Comparison of ENCODE assay signal across 15 mouse cellular contexts in the genomic region with DNA sequence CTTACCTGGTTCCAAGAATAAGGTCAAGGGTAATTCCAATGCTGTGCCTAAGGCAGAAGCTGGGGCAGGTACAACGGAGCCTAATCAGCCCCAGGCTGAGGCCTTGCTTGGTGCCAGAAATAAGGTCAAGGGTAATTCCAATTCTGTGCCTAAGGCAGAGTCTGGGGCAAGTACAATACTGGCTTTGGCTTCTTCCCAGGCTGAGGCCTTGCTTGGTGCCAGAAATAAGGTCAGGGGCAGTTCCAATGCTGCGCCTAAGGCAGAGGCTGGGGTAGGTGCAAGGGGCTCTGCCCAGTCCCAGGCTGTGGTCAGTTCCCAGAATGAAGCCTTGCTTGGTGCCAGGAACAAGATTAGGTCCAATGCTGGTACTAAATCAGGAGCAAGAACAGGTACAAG. TPM values are rescaled to one million over a fixed set of nuclear protein-coding genes. Genes with fewer than 3 reads are reported as not detected.
DNase-seq lines count a peak whose midpoint lies in the region; ATAC-seq and TF ChIP-seq lines count a peak whose summit lies in the region.
"Had no signal": no experiment of that assay in that cellular context is flagged by ENCODE, and none has a peak within 500 bp of the region (broad histone marks: within the 10 kb centered on the region; RNA-seq: fewer than 3 reads in every experiment).

No protein-coding gene starts in this region.

- TF ChIP-seq CTCF in kidney, adult 2 months (conservative IDR thresholded peaks at IDR 0.05; ENCODE audit: insufficient read depth, insufficient read length, low read depth, low read length) = no peak

- no peaks in the 10 kb centered on the region for H3K4me1 ChIP-seq in kidney, adult 2 months (ENCODE audit: control insufficient read depth, insufficient read depth, low read length)
- H3K4me1 ChIP-seq in hindbrain, embryonic 11.5 days (replicated peaks; ENCODE audit: control insufficient read depth, insufficient read depth, low read length) = no peaks in the 10 kb centered on the region

- no peak overlapping the region for H3K4me2 ChIP-seq in hindbrain, embryonic 11.5 days (replicated peaks; ENCODE audit: low read depth, low read length)
- H3K4me2 ChIP-seq: embryonic facial prominence, embryonic 12.5 days; forebrain, embryonic 15.5 days; heart, embryonic 12.5 days; hindbrain, embryonic 15.5 days had no signal

- H3K27me3 ChIP-seq in kidney, adult 2 months (replicated peaks; ENCODE audit: control insufficient read depth, insufficient read depth, low read length) = no peaks in the 10 kb centered on the region
- H3K27me3 ChIP-seq in hindbrain, embryonic 11.5 days (ENCODE audit: control insufficient read depth, insufficient read depth, low read length) = no peaks in the 10 kb centered on the region; the same call in 1 of the 2 replicates
- H3K27me3 ChIP-seq: forebrain, embryonic 15.5 days; heart, embryonic 12.5 days; hindbrain, embryonic 15.5 days had no signal

- ATAC-seq in hindbrain, embryonic 11.5 days (ENCODE audit: low FRiP score) = no peak
- ATAC-seq: forebrain, embryonic 15.5 days; intestine, embryonic 16.5 days had no signal

- H3K4me3 ChIP-seq in kidney, adult 2 months (ENCODE audit: insufficient read depth, low read depth, low read length) = no peak overlapping the region
- H3K4me3 ChIP-seq in hindbrain, embryonic 11.5 days (ENCODE audit: low read depth, low read length) = no peak overlapping the region
- H3K4me3 ChIP-seq: embryonic facial prominence, embryonic 12.5 days; forebrain, embryonic 15.5 days; heart, embryonic 12.5 days; hindbrain, embryonic 10.5 days; hindbrain, embryonic 15.5 days had no signal

- no peak overlapping the region for H3K9ac ChIP-seq in hindbrain, embryonic 11.5 days (ENCODE audit: low read depth, low read length)
- H3K9ac ChIP-seq: embryonic facial prominence, embryonic 12.5 days; forebrain, embryonic 15.5 days; heart, embryonic 12.5 days; hindbrain, embryonic 15.5 days had no signal

- 52% methylated on average over 2 of the region's 2 CpGs for WGBS in kidney, adult 2 months
- WGBS in hindbrain, embryonic 11.5 days = 96% methylated on average over 2 of the region's 2 CpGs

- no peak for TF ChIP-seq POLR2A in kidney, adult 2 months (IDR thresholded peaks at IDR 0.05; ENCODE audit: low read depth, low read length)

- H3K36me3 ChIP-seq in kidney, adult 2 months (ENCODE audit: control insufficient read depth, insufficient read depth, low read length) = no peaks in the 10 kb centered on the region
- no peaks in the 10 kb centered on the region; the same call in 1 of the 2 replicates for H3K36me3 ChIP-seq in hindbrain, embryonic 11.5 days (ENCODE audit: control insufficient read depth, insufficient read depth, low read length)

- DNase-seq in kidney, postnatal 14 days = peak; percentile 15
- no peak for DNase-seq in kidney, adult 2 months
- DNase-seq in adrenal gland, adult 8-10 months = peak; percentile 39
- DNase-seq in adrenal gland, postnatal 25 days = peak; percentile 6
- DNase-seq in hindbrain, embryonic 11.5 days (ENCODE audit: low spot score) = no peak
- no peak for DNase-seq in cerebellum, postnatal 36 days
- DNase-seq: cerebellum, adult 11 months; cerebellum, adult 8-10 months; gastrocnemius, postnatal 14 days had no signal

- no peaks in the 10 kb centered on the region for H3K9me3 ChIP-seq in hindbrain, embryonic 11.5 days (ENCODE audit: control insufficient read depth, low read length)
- H3K9me3 ChIP-seq: embryonic facial prominence, embryonic 12.5 days; forebrain, embryonic 15.5 days; heart, embryonic 12.5 days; hindbrain, embryonic 10.5 days; hindbrain, embryonic 15.5 days had no signal

- H3K27ac ChIP-seq in kidney, adult 2 months (ENCODE audit: insufficient read depth, low read depth, low read length) = no peak overlapping the region
- no peak overlapping the region for H3K27ac ChIP-seq in hindbrain, embryonic 11.5 days (ENCODE audit: low read depth, low read length)
- H3K27ac ChIP-seq: embryonic facial prominence, embryonic 12.5 days; forebrain, embryonic 15.5 days; hindbrain, embryonic 10.5 days; hindbrain, embryonic 15.5 days had no signal

RNA-seq across cellular contexts. Expression of gene Armcx4, which starts 5.2 kb away (rescaled TPM):
- polyA plus RNA-seq in kidney, adult 2 months (2012; rRNA removed) = 0.71 and 1.1 TPM in 2 replicates
- total RNA-seq in adrenal gland, adult 8-10 months (2022) = 10 to 100 TPM in 2 of 4 experiments, 1 to 10 TPM in 2; 9.2 to 13.7 (median 10.2) TPM
- total RNA-seq in adrenal gland, postnatal 25 days (2021) = 9.7 and 14.6 TPM in 2 replicates
- polyA plus RNA-seq in hindbrain, embryonic 11.5 days (2014; fragmentation: Nextera tagmentation; extraction: Ambion mirVana) = 6.1 and 8.1 TPM in 2 replicates

RNA-seq across cellular contexts. Expression of gene Armcx1, which starts 26.2 kb away (rescaled TPM):
- polyA plus RNA-seq in kidney, adult 2 months (2012; rRNA removed) = 2.5 and 3.8 TPM in 2 replicates
- 10 to 100 TPM; 17.2 to 33.8 (median 26.0) TPM for total RNA-seq in adrenal gland, adult 8-10 months (2022)
- total RNA-seq in adrenal gland, postnatal 25 days (2021) = 20.7 and 24.1 TPM in 2 replicates
- 50.2 and 54.4 TPM in 2 replicates for polyA plus RNA-seq in hindbrain, embryonic 11.5 days (2014; fragmentation: Nextera tagmentation; extraction: Ambion mirVana)

RNA-seq across cellular contexts. Expression of gene Armcx6, which starts 59.7 kb away (rescaled TPM):
- 1.3 and 1.5 TPM in 2 replicates for polyA plus RNA-seq in kidney, adult 2 months (2012; rRNA removed)
- total RNA-seq in adrenal gland, adult 8-10 months (2022) = 10 to 100 TPM in 2 of 4 experiments, 1 to 10 TPM in 2; 6.5 to 22.8 (median 13.3) TPM
- 6.3 and 14.3 TPM in 2 replicates for total RNA-seq in adrenal gland, postnatal 25 days (2021)
- polyA plus RNA-seq in hindbrain, embryonic 11.5 days (2014; fragmentation: Nextera tagmentation; extraction: Ambion mirVana) = 16.5 and 19.1 TPM in 2 replicates

Comparison
In these comparisons a context has a peak if more than half of its experiments do, and no peak if none do; other contexts are left out.
1. DNase-seq: peak in kidney, postnatal 14 days (single experiment), adrenal gland, adult 8-10 months (single experiment) and adrenal gland, postnatal 25 days (single experiment); none in kidney, adult 2 months (single experiment), hindbrain, embryonic 11.5 days (single experiment) and cerebellum, postnatal 36 days (0 of 2).